Mouse (Mus musculus): ENCODE measurements around the gene Mgl2. TPM values are rescaled to one million over a fixed set of nuclear protein-coding genes. Genes with fewer than 3 reads are reported as not detected.

The Mgl2 gene
- total and polyA plus RNA-seq, 3 experiments: 0.08 TPM; not detected in 2

GRCm38 (mm10) chr11:70177647-70178046 lies 47.5 kb downstream of the Mgl2 start:
- dilution Hi-C loops (cut with MboI; ENCODE audit: extremely low pct_ligation_motif_present, extremely low pct_unique_long_range_greater_than_20kb, low sequenced_read_pairs): no loop called here
- peaks cover 2 to 5% of the 10 kb centered on the region in 2 experiments; a peak in 2 of 4 replicates for H3K4me1 ChIP-seq (ENCODE audit: control insufficient read depth in 1 of 2, insufficient read depth in 2 of 2)
- H3K4me3 ChIP-seq (replicated peaks in 1 of 3; ENCODE audit: low read depth in 2 of 3, low read length in 2 of 3, poor library complexity in 1 of 3): no peak overlapping the region
- no peaks in the 10 kb centered on the region for H3K36me3 ChIP-seq (replicated peaks in 1 of 2; ENCODE audit: control insufficient read depth in 1 of 2, insufficient read depth in 1 of 2, low read length in 1 of 2)
- TF ChIP-seq CTCF (conservative IDR thresholded peaks at IDR 0.05 in 1 of 2, IDR thresholded peaks at IDR 0.05 in 1 of 2; ENCODE audit: low read depth in 2 of 2, low read length in 2 of 2) (peak; percentile 40 to 49), SMC3 (IDR thresholded peaks at IDR 0.05; ENCODE audit: low read depth, low read length) (0 out of 2 replicates have a peak, but pooled peaks have one; percentile 12), USF1 (IDR thresholded peaks at IDR 0.05; ENCODE audit: low read depth, low read length) (no peak)
- peaks cover 12% of the 10 kb centered on the region for H3K27me3 ChIP-seq (replicated peaks)
- H3K9me3 ChIP-seq (replicated peaks; ENCODE audit: low read length): peaks cover 20% of the 10 kb centered on the region
- no peak overlapping the region for H3K9ac ChIP-seq (ENCODE audit: insufficient read depth, low read depth)
- in situ Hi-C loops (cut with MboI; ENCODE audit: low pct_ligation_motif_present, low pct_unique_long_range_greater_than_20kb, low sequenced_read_pairs): no loop called here
- H3K27ac ChIP-seq (ENCODE audit: insufficient read depth, low read depth): no peak overlapping the region
- H3K79me2 ChIP-seq (replicated peaks; ENCODE audit: control insufficient read depth, extremely low read depth, insufficient read depth, poor library complexity, severe bottlenecking): no peaks in the 10 kb centered on the region
- DNase-seq (ENCODE audit: extremely low read depth): peak; percentile 20
- H3K4me2 ChIP-seq (ENCODE audit: insufficient read depth, low read depth, poor library complexity, severe bottlenecking): no peak overlapping the region

- H3K4me1 ChIP-seq (ENCODE audit: control insufficient read depth in 1 of 2, insufficient read depth in 2 of 2): peaks cover 2 to 5% of the 10 kb centered on the region in 2 experiments; a peak in 2 of 4 replicates
- no peaks in the 10 kb centered on the region for H3K79me2 ChIP-seq (replicated peaks; ENCODE audit: control insufficient read depth, extremely low read depth, insufficient read depth, poor library complexity, severe bottlenecking)
- H3K27me3 ChIP-seq (replicated peaks): peaks cover 12% of the 10 kb centered on the region
- H3K4me3 ChIP-seq (replicated peaks in 1 of 3; ENCODE audit: low read depth in 2 of 3, low read length in 2 of 3, poor library complexity in 1 of 3): no peak overlapping the region
- no peak for DNase-seq (ENCODE audit: extremely low read depth)
- H3K9ac ChIP-seq (ENCODE audit: insufficient read depth, low read depth): no peak overlapping the region
- H3K27ac ChIP-seq (ENCODE audit: insufficient read depth, low read depth): no peak overlapping the region
- in situ Hi-C loops (cut with MboI; ENCODE audit: low pct_ligation_motif_present, low pct_unique_long_range_greater_than_20kb, low sequenced_read_pairs) (no loop called here), dilution Hi-C loops (cut with MboI; ENCODE audit: extremely low pct_ligation_motif_present, extremely low pct_unique_long_range_greater_than_20kb, low sequenced_read_pairs) (no loop called here)
- no peak overlapping the region for H3K4me2 ChIP-seq (ENCODE audit: insufficient read depth, low read depth, poor library complexity, severe bottlenecking)
- no peaks in the 10 kb centered on the region for H3K36me3 ChIP-seq (replicated peaks in 1 of 2; ENCODE audit: control insufficient read depth in 1 of 2, insufficient read depth in 1 of 2, low read length in 1 of 2)
- TF ChIP-seq ELF1 (IDR thresholded peaks at IDR 0.05; ENCODE audit: low read depth, low read length): no peak
- no peak for TF ChIP-seq CHD2 (IDR thresholded peaks at IDR 0.05; ENCODE audit: low read length)
- no peak for TF ChIP-seq NELFE (IDR thresholded peaks at IDR 0.05; ENCODE audit: low read depth, low read length)
- TF ChIP-seq MAZ (IDR thresholded peaks at IDR 0.05; ENCODE audit: low read depth, low read length): no peak
- TF ChIP-seq TBP (conservative IDR thresholded peaks at IDR 0.05; ENCODE audit: low read depth, low read length): no peak
- TF ChIP-seq MXI1 (IDR thresholded peaks at IDR 0.05; ENCODE audit: low read depth, low read length): no peak
- TF ChIP-seq CHD1 (IDR thresholded peaks at IDR 0.05; ENCODE audit: low read depth, low read length): no peak
- no peak for TF ChIP-seq USF1 (IDR thresholded peaks at IDR 0.05; ENCODE audit: low read depth, low read length)
- TF ChIP-seq NRF1 (IDR thresholded peaks at IDR 0.05; ENCODE audit: low read depth, low read length): no peak
- H3K9me3 ChIP-seq (replicated peaks; ENCODE audit: low read length): peaks cover 20% of the 10 kb centered on the region
Measured at GRCm38 (mm10) chr11:70178311-70178710, 48.2 kb downstream of the Mgl2 start.

DNA sequence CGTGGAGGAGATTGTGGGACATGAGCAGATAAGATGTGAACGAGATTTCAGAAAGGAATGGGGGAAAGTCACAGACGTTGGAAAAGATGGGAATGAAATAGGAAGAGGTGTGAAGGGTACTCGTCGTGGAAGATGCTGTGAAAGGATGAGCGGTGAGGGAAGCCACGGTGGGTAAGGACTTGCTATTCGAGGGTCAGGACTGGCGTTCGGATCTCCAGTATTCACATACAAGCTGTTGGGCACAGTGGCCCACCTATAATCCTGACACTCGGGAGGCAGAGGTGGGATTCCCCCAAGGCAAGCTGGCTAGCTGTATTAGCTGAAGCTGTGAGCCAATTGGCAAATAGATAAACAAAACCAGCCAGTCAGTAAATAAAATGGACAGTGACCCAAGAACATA lies 48.6 kb downstream of the Mgl2 start:
- no peaks in the 10 kb centered on the region for H3K36me3 ChIP-seq (replicated peaks in 1 of 2; ENCODE audit: control insufficient read depth in 1 of 2, insufficient read depth in 1 of 2, low read length in 1 of 2)
- H3K9me3 ChIP-seq (replicated peaks; ENCODE audit: low read length): peaks cover 20% of the 10 kb centered on the region
- no peak overlapping the region for H3K27ac ChIP-seq (ENCODE audit: insufficient read depth, low read depth)
- no peak overlapping the region for H3K4me3 ChIP-seq (replicated peaks in 1 of 3; ENCODE audit: low read depth in 2 of 3, low read length in 2 of 3, poor library complexity in 1 of 3)
- no peak overlapping the region for H3K4me2 ChIP-seq (ENCODE audit: insufficient read depth, low read depth, poor library complexity, severe bottlenecking)
- in situ Hi-C loops (cut with MboI; ENCODE audit: low pct_ligation_motif_present, low pct_unique_long_range_greater_than_20kb, low sequenced_read_pairs) (no loop called here), dilution Hi-C loops (cut with MboI; ENCODE audit: extremely low pct_ligation_motif_present, extremely low pct_unique_long_range_greater_than_20kb, low sequenced_read_pairs) (no loop called here)
- DNase-seq (ENCODE audit: extremely low read depth): no peak
- TF ChIP-seq ZKSCAN1 (IDR thresholded peaks at IDR 0.05; ENCODE audit: borderline replicate concordance, low read depth, low read length): no peak
- no peak for TF ChIP-seq CHD1 (IDR thresholded peaks at IDR 0.05; ENCODE audit: low read depth, low read length)
- peaks cover 2 to 4% of the 10 kb centered on the region in 2 experiments; a peak in 2 of 4 replicates for H3K4me1 ChIP-seq (ENCODE audit: control insufficient read depth in 1 of 2, insufficient read depth in 2 of 2)
- peaks cover 12% of the 10 kb centered on the region for H3K27me3 ChIP-seq (replicated peaks)
- no peak overlapping the region for H3K9ac ChIP-seq (ENCODE audit: insufficient read depth, low read depth)
- H3K79me2 ChIP-seq (replicated peaks; ENCODE audit: control insufficient read depth, extremely low read depth, insufficient read depth, poor library complexity, severe bottlenecking): no peaks in the 10 kb centered on the region

Data from CH12.LX (cell line).